ENCODE assay signal across 24 mouse cellular contexts in the genomic region with DNA sequence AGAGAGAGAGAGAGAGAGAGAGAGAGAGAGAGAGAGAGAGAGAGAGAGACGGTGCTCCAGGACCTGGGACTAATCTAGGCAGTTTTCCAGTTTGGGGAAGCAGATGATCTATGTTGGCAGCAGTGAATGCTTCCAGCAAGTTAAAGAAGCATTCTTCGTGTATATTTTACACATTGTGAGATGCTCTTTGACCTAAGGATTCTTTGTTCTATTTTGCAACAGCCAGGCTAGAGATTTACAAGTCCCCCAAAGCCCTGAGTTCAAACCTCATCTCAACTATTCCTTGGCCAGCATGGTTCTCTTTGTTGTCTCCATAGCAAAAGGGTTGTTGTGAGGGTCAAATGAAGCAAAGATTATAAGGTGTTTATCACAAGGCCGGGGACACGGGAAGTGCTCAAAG. TPM values are rescaled to one million over a fixed set of nuclear protein-coding genes. Genes with fewer than 3 reads are reported as not detected.
"Had no signal": no experiment of that assay in that cellular context is flagged by ENCODE, and none has a peak within 500 bp of the region (broad histone marks: within the 10 kb centered on the region; RNA-seq: fewer than 3 reads in every experiment).

No protein-coding gene starts in this region.

- H3K4me1 ChIP-seq: hindbrain, embryonic 13.5 days; hindbrain, embryonic 15.5 days; kidney, embryonic 15.5 days; limb, embryonic 13.5 days; limb, embryonic 15.5 days; liver, embryonic 12.5 days had no signal

- H3K9ac ChIP-seq: forebrain, postnatal 0 days; heart, embryonic 12.5 days; hindbrain, embryonic 13.5 days; hindbrain, embryonic 15.5 days; kidney, embryonic 15.5 days; limb, embryonic 13.5 days; limb, embryonic 15.5 days; liver, embryonic 12.5 days had no signal

- H3K4me3 ChIP-seq: heart, embryonic 12.5 days; hindbrain, embryonic 13.5 days; hindbrain, embryonic 15.5 days; kidney, embryonic 15.5 days; limb, embryonic 13.5 days; limb, embryonic 15.5 days; liver, embryonic 12.5 days had no signal

- H3K9me3 ChIP-seq: heart, embryonic 12.5 days; hindbrain, embryonic 13.5 days; hindbrain, embryonic 15.5 days; kidney, embryonic 15.5 days; limb, embryonic 13.5 days; limb, embryonic 15.5 days; liver, embryonic 12.5 days had no signal

- H3K27ac ChIP-seq: hindbrain, embryonic 13.5 days; hindbrain, embryonic 15.5 days; hindbrain, postnatal 0 days; kidney, embryonic 15.5 days; kidney, postnatal 0 days; limb, embryonic 13.5 days; limb, embryonic 15.5 days; liver, embryonic 12.5 days had no signal

- DNase-seq: forebrain, postnatal 0 days; gastrocnemius, postnatal 14 days; gastrocnemius, postnatal 36 days; heart, adult 18-20 months; heart, postnatal 10 days; kidney, adult 11 months; kidney, adult 2 months; kidney, adult 9 months; kidney, postnatal 14 days; kidney, postnatal 36 days; layer of hippocampus, adult 9-11 months; layer of hippocampus, postnatal 36 days; left cerebral cortex, postnatal 4 days had no signal

- H3K27me3 ChIP-seq: heart, embryonic 12.5 days; hindbrain, embryonic 13.5 days; hindbrain, embryonic 15.5 days; kidney, embryonic 15.5 days; limb, embryonic 13.5 days; limb, embryonic 15.5 days; liver, embryonic 12.5 days had no signal

- H3K4me2 ChIP-seq: heart, embryonic 12.5 days; hindbrain, embryonic 13.5 days; hindbrain, embryonic 15.5 days; kidney, embryonic 15.5 days; limb, embryonic 13.5 days; limb, embryonic 15.5 days; liver, embryonic 12.5 days had no signal

- ATAC-seq: forebrain, postnatal 0 days; hindbrain, postnatal 0 days; intestine, embryonic 16.5 days; liver, embryonic 12.5 days had no signal

- H3K36me3 ChIP-seq: heart, embryonic 12.5 days; hindbrain, embryonic 13.5 days; hindbrain, embryonic 15.5 days; kidney, embryonic 15.5 days; limb, embryonic 13.5 days; limb, embryonic 15.5 days; liver, embryonic 12.5 days had no signal

RNA-seq across cellular contexts. Expression of gene Tenm4, which starts 29.2 kb away (rescaled TPM):
- total RNA-seq: hematopoietic stem cell, adult 5-6 weeks had no signal
